Mouse (Mus musculus) lung, adult 2 months (tissue): ENCODE measurements around the gene Proca1.

Experiments
- CTCF ChIP-seq: fragments of 200-500 bp; IDR thresholded peaks from 2 replicates; pipeline ENCODE4 v1.5.1; 2011; ENCODE audit warnings: mild to moderate bottlenecking, low read length, control low read depth; ENCODE audit not compliant: insufficient read depth
- POLR2A ChIP-seq: fragments of 200-500 bp; IDR thresholded peaks from 2 replicates; pipeline ENCODE4 v1.6.1; 2011; ENCODE audit warnings: low read depth, mild to moderate bottlenecking, control low read depth, low read length, borderline replicate concordance; ENCODE audit errors: extremely low read depth

- peak; percentile 91 for TF ChIP-seq POLR2A
- TF ChIP-seq CTCF, result no peak
Measured at GRCm38 (mm10) chr11:78245627-78246317, 52.6 kb downstream of the Proca1 start, which contains the start of the genes Sdf2 and Supt6.
